Comparison of ENCODE assay signal across 1 mouse cellular context in the genomic region with DNA sequence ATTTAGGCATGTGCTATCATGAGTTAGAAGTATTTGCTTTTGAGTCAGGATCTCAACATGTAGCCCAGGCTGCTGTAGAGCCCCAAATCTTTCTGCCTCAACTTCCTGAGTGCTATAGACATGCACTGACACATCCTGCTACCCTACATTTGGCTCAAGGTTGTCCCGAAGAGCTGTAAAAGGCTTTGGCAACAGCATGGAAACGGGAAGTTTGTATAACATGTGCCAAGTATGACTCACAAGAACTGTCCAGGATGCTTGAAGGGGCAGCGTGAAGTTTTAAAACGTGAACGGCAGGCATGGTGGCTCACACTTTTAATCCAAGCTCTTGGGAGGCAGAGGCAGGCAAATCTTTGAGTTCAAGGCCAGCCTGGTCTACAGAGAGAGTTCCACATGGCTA.
TF ChIP-seq lines count a peak whose summit lies in the region.

No protein-coding gene starts in this region.

TF ChIP-seq in MEL, 35 proteins besides CTCF, POLR2A, EP300 and RAD21:
- no peak for TF ChIP-seq ZNF384 (IDR thresholded peaks at IDR 0.05; ENCODE audit: low read depth, low read length)
- no peak for TF ChIP-seq ELF1 (IDR thresholded peaks at IDR 0.05; ENCODE audit: low read depth, low read length)
- no peak for TF ChIP-seq HCFC1 (IDR thresholded peaks at IDR 0.05; ENCODE audit: low read depth, low read length)
- TF ChIP-seq CHD1 (IDR thresholded peaks at IDR 0.05; ENCODE audit: low read depth, low read length), result no peak
- no peak for TF ChIP-seq GABPA (IDR thresholded peaks at IDR 0.05; ENCODE audit: low read depth, low read length)
- TF ChIP-seq E2F4 (IDR thresholded peaks at IDR 0.05; ENCODE audit: borderline replicate concordance, low read depth, low read length), result no peak
- TF ChIP-seq ZC3H11A (IDR thresholded peaks at IDR 0.05; ENCODE audit: low read depth, low read length), result no peak
- TF ChIP-seq TBP (IDR thresholded peaks at IDR 0.05; ENCODE audit: low read depth, low read length), result peak; percentile 59; the same call in 1 of the 2 replicates
- no peak for TF ChIP-seq ZKSCAN1 (IDR thresholded peaks at IDR 0.05; ENCODE audit: low read depth, low read length)
